Mouse (Mus musculus) hindbrain, embryonic 16.5 days (tissue): ENCODE measurements around the gene Pde4d. TPM values are rescaled to one million over a fixed set of nuclear protein-coding genes. Genes with fewer than 3 reads are reported as not detected.

Source experiments
- ATAC-seq: fragments of 200-750 bp; cut with Nextera tagmentation; 2 replicates; pipeline ENCODE4 v1.8.0; 2017; ENCODE audit warnings: moderate TSS enrichment, moderate library complexity
- H3K27ac ChIP-seq: fragments of 300-500 bp; sonication (generic); 2 replicates; pipeline ENCODE4 v1.5.1; 2014; ENCODE audit warnings: low read depth, mild to moderate bottlenecking, control low read depth, low read length, moderate library complexity
- H3K27me3 ChIP-seq: fragments of 300-500 bp; sonication (generic); replicated peaks from 2 replicates; pipeline ENCODE4 v1.6.1; 2014; ENCODE audit warnings: low read length; ENCODE audit not compliant: control insufficient read depth, insufficient read depth
- H3K36me3 ChIP-seq: fragments of 300-500 bp; sonication (generic); 2 replicates; pipeline ENCODE4 v1.6.1; 2014; ENCODE audit warnings: mild to moderate bottlenecking, low read length, moderate library complexity, mixed read lengths; ENCODE audit not compliant: control insufficient read depth, insufficient read depth
- H3K4me1 ChIP-seq: fragments of 300-500 bp; sonication (generic); 2 replicates; pipeline ENCODE4 v1.6.1; 2014; ENCODE audit warnings: low read depth, low read length; ENCODE audit not compliant: control insufficient read depth, insufficient read depth
- H3K4me2 ChIP-seq: fragments of 300-500 bp; sonication (generic); 2 replicates; pipeline ENCODE4 v1.6.1; 2014; ENCODE audit warnings: mild to moderate bottlenecking, low read length, control low read depth, moderate library complexity
- H3K4me3 ChIP-seq: fragments of 300-500 bp; sonication (generic); 2 replicates; pipeline ENCODE4 v1.5.1; 2014; ENCODE audit warnings: mild to moderate bottlenecking, low read length, control low read depth, moderate library complexity
- H3K9ac ChIP-seq: fragments of 300-500 bp; sonication (generic); 2 replicates; pipeline ENCODE4 v1.6.1; 2014; ENCODE audit warnings: low read depth, mild to moderate bottlenecking, control low read depth, low read length, moderate library complexity
- H3K9me3 ChIP-seq: fragments of 300-500 bp; sonication (generic); 2 replicates; pipeline ENCODE4 v1.6.1; 2014; ENCODE audit warnings: mild to moderate bottlenecking, low read length, moderate library complexity; ENCODE audit not compliant: control insufficient read depth
- WGBS: fragments of 180-500 bp; shearing (Covaris S2); extraction: QIAGEN DNeasy Blood & Tissue Kit; methylation state at CpG from one replicate; pipeline ENCODE4 v1.1.7; 2014; 5-methylcytosine and 5-hydroxymethylcytosine counted together
- polyA plus RNA-seq: library from polyadenylated mRNA; unstranded; fragments of >200 nt; fragmentation: Nextera tagmentation; extraction: Ambion mirVana; gene quantifications from 2 replicates; pipeline ENCODE4 v1.2.1, GENCODE M21; 2015

Gene Pde4d
- polyA plus RNA-seq, 1 experiment from 2014 or later: 18.5 TPM

GRCm38 (mm10) chr13:109643419-109643818 is 1193.7 kb downstream of the Pde4d start:
- WGBS: 59% methylated on average over 3 of the region's 3 CpGs

GRCm38 (mm10) chr13:109644086-109644485 is 1194.3 kb downstream of the Pde4d start:
- Histone ChIP-seq H3K36me3 (no peaks in the 10 kb centered on the region), H3K27me3 (no peaks in the 10 kb centered on the region), H3K27ac (no peak overlapping the region), H3K4me3 (no peak overlapping the region), H3K9ac (no peak overlapping the region), H3K4me2 (no peak overlapping the region), H3K9me3 (no peaks in the 10 kb centered on the region), H3K4me1 (peaks cover 13% of the 10 kb centered on the region)
- 77% methylated on average over 2 of the region's 2 CpGs for WGBS
- ATAC-seq: no peak

More at GRCm38 (mm10) chr13:109643419-109643818, 1193.7 kb downstream of the Pde4d start:
- Histone ChIP-seq H3K4me1 (peaks cover 14% of the 10 kb centered on the region), H3K4me3 (no peak overlapping the region), H3K9me3 (no peaks in the 10 kb centered on the region), H3K27me3 (no peaks in the 10 kb centered on the region), H3K4me2 (no peak overlapping the region), H3K9ac (no peak overlapping the region), H3K36me3 (no peaks in the 10 kb centered on the region), H3K27ac (no peak overlapping the region)
- ATAC-seq: no peak

- 48% methylated on average over 10 of the region's 10 CpGs for WGBS
- ATAC-seq: 0 out of 2 replicates have a peak, but pooled peaks have one; percentile 32
- Histone ChIP-seq H3K9ac (no peak overlapping the region), H3K9me3 (no peaks in the 10 kb centered on the region), H3K36me3 (no peaks in the 10 kb centered on the region), H3K4me3 (no peak overlapping the region), H3K27ac (no peak overlapping the region), H3K27me3 (no peaks in the 10 kb centered on the region), H3K4me2 (peak overlapping the region; percentile 21; the same call in 1 of the 2 replicates), H3K4me1 (peaks cover 11% of the 10 kb centered on the region)
These were observed 1195.6 kb downstream of the Pde4d start for GRCm38 (mm10) chr13:109645284-109645909.

DNA sequence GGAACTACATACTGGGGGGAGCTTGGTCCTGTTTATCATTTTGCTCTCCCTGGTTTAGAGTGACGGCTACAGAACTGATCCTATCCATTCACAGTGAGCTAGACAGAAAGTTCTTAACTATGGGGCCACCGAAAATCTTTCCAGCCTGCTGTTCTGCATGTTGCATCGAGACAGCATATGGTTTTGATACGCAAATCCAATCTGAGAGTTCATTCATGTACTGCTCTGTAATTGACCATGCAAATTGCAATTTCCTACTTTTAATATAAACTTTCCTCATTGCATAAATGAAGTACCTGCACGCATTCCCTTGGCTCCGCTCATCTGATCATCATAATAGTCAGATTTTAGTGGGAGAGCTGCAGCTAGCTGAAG is 1196.1 kb downstream of the Pde4d start:
- Histone ChIP-seq H3K27me3 (no peaks in the 10 kb centered on the region), H3K27ac (no peak overlapping the region), H3K9me3 (no peaks in the 10 kb centered on the region), H3K4me3 (no peak overlapping the region), H3K4me2 (peak overlapping the region; percentile 2; the same call in 1 of the 2 replicates), H3K9ac (no peak overlapping the region), H3K36me3 (no peaks in the 10 kb centered on the region), H3K4me1 (peaks cover 11% of the 10 kb centered on the region)
- peak; percentile 26; the same call in 1 of the 2 replicates for ATAC-seq
- WGBS: 43% methylated on average over 6 of the region's 6 CpGs

- WGBS: 56% methylated on average over 11 of the region's 11 CpGs
- Histone ChIP-seq H3K4me2 (no peak overlapping the region), H3K36me3 (no peaks in the 10 kb centered on the region), H3K9me3 (no peaks in the 10 kb centered on the region), H3K27ac (peak overlapping the region; percentile 9; the same call in 1 of the 2 replicates), H3K4me1 (peaks cover 11% of the 10 kb centered on the region), H3K27me3 (no peaks in the 10 kb centered on the region), H3K4me3 (no peak overlapping the region), H3K9ac (no peak overlapping the region)
- ATAC-seq: no peak
These were observed 1197.0 kb downstream of the Pde4d start for GRCm38 (mm10) chr13:109646597-109647232.

GRCm38 (mm10) chr13:109647479-109648199 is 1197.9 kb downstream of the Pde4d start:
- Histone ChIP-seq H3K4me1 (peaks cover 11% of the 10 kb centered on the region), H3K9ac (no peak overlapping the region), H3K27ac (no peak overlapping the region), H3K27me3 (no peaks in the 10 kb centered on the region), H3K4me2 (no peak overlapping the region), H3K9me3 (no peaks in the 10 kb centered on the region), H3K4me3 (no peak overlapping the region), H3K36me3 (no peaks in the 10 kb centered on the region)
- ATAC-seq: no peak
- 87% methylated on average over 7 of the region's 7 CpGs for WGBS

GRCm38 (mm10) chr13:109648311-109648710 is 1198.6 kb downstream of the Pde4d start:
- H3K27ac ChIP-seq: no peak overlapping the region
- 90% methylated on average over 3 of the region's 3 CpGs for WGBS
- H3K36me3 ChIP-seq: no peaks in the 10 kb centered on the region
- no peak overlapping the region for H3K4me3 ChIP-seq
- H3K4me2 ChIP-seq: no peak overlapping the region
- peaks cover 11% of the 10 kb centered on the region for H3K4me1 ChIP-seq
- no peaks in the 10 kb centered on the region for H3K27me3 ChIP-seq
- H3K9me3 ChIP-seq: no peaks in the 10 kb centered on the region
- no peak overlapping the region for H3K9ac ChIP-seq
- ATAC-seq: no peak

DNA sequence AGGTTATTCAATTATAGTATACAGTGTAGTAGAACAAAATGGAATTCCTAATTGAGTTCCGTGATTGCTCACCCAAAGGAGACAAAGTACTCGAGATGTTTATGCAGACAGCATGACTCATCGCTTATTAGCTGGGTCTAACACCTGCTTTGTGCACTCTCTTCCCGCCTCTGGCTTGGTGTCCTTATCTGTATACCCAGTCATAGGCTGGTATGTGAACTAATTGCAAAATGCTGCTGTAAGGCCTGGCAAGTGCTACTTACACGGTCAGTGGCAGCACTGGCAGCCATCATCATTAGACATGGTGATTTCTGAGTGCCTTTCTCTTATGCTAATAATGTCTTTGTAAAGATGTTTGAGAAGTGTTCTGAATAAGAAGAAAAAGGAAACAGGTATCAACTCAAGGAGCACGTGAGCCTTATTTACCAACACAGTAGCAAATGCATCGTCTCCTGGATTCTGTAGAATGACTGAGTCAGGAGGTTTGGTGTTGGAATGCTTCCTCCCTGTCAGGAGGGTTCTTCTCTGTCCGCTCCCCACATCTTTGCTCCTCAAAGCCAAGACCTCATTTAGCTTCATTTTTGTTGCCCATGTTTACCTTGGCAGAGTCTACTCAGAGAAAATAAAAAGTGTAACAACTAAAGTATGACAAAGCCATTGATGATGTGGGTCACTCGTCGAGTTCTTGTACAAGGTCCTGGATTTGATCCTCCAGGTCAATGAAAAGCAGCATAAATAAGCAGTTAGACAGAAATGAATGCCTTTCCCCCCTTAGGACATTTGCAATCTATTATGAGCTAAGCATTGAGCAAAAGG is 1202.2 kb downstream of the Pde4d start:
- H3K4me2 ChIP-seq: no peak overlapping the region
- no peak overlapping the region for H3K9ac ChIP-seq
- no peaks in the 10 kb centered on the region for H3K36me3 ChIP-seq
- no peak overlapping the region for H3K4me3 ChIP-seq
- H3K9me3 ChIP-seq: no peaks in the 10 kb centered on the region
- no peak for ATAC-seq
- H3K27me3 ChIP-seq: no peaks in the 10 kb centered on the region
- no peaks in the 10 kb centered on the region for H3K4me1 ChIP-seq
- H3K27ac ChIP-seq: no peak overlapping the region
- 71% methylated on average over 10 of the region's 10 CpGs for WGBS
